Mouse (Mus musculus) lung, embryonic 14.5 days (tissue): Measurements from ENCODE around the gene Lime1. TPM values are rescaled to one million over a fixed set of nuclear protein-coding genes. Genes with fewer than 3 reads are reported as not detected.

Experiments
- ATAC-seq: fragments of 200-750 bp; cut with Nextera tagmentation; 2 replicates; pipeline ENCODE4 v1.8.0; 2017; ENCODE audit warnings: mild to moderate bottlenecking, moderate TSS enrichment, moderate library complexity; ENCODE audit not compliant: insufficient read depth
- DNase-seq: peaks from one replicate; pipeline ENCODE4 v3.0.0-alpha.2; 2015
- H3K27ac ChIP-seq: fragments of 300-500 bp; sonication (generic); 2 replicates; pipeline ENCODE4 v1.5.1; 2014; ENCODE audit warnings: low read depth, mild to moderate bottlenecking, moderate library complexity
- H3K27me3 ChIP-seq: fragments of 300-500 bp; sonication (generic); 2 replicates; pipeline ENCODE4 v1.6.1; 2014; ENCODE audit warnings: low read length, control low read depth; ENCODE audit not compliant: insufficient read depth
- H3K36me3 ChIP-seq: fragments of 300-500 bp; sonication (generic); 2 replicates; pipeline ENCODE4 v1.6.1; 2014; ENCODE audit warnings: control low read depth; ENCODE audit not compliant: insufficient read depth
- H3K4me1 ChIP-seq: fragments of 300-500 bp; sonication (generic); 2 replicates; pipeline ENCODE4 v1.6.1; 2014; ENCODE audit warnings: antibody characterized with exemption, control low read depth; ENCODE audit not compliant: insufficient read depth
- H3K4me2 ChIP-seq: fragments of 300-500 bp; sonication (generic); 2 replicates; pipeline ENCODE4 v1.6.1; 2014; ENCODE audit warnings: mild to moderate bottlenecking
- H3K4me3 ChIP-seq: fragments of 300-500 bp; sonication (generic); 2 replicates; pipeline ENCODE4 v1.5.1; 2014; ENCODE audit warnings: low read depth, low read length
- H3K9ac ChIP-seq: fragments of 300-500 bp; sonication (generic); 2 replicates; pipeline ENCODE4 v1.6.1; 2014
- H3K9me3 ChIP-seq: fragments of 300-500 bp; sonication (generic); 2 replicates; pipeline ENCODE4 v1.6.1; 2016; ENCODE audit warnings: low read depth, low read length, control low read depth
- CTCF ChIP-seq: IDR thresholded peaks from 2 replicates; pipeline ENCODE4 v1.5.1; 2016; ENCODE audit warnings: antibody characterized with exemption, low read depth
- WGBS: fragments of 180-500 bp; shearing (Covaris S2); extraction: QIAGEN DNeasy Blood & Tissue Kit; methylation state at CpG from one replicate; pipeline ENCODE4 v1.1.7; 2014; 5-methylcytosine and 5-hydroxymethylcytosine counted together
- polyA plus RNA-seq: library from polyadenylated mRNA; unstranded; fragments of >200 nt; fragmentation: Nextera tagmentation; extraction: Ambion mirVana; gene quantifications from 2 replicates; pipeline ENCODE4 v1.2.1, GENCODE M21; 2014

Gene Lime1
- polyA plus RNA-seq, 1 experiment from 2014 or later, result 26.6 TPM

DNA sequence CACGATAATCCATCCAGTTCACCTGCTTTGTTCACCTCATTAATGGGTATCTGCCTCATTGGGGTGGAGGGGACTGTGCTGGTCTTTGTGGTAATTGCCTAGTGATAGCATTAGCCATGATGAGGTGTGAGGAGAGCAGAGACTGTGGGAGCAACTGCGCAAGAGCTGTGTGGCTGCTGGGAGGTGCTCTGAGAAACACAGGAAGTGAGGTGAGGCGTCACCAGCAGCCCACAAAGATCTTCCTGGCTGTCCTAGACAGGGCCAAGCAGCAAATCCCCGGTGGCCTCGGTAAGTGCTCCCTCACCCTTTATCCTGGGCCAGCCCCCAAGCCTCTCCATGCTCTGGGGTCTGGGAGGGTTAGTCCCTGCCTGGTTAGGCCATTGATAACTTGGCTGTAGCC lies 1.2 kb downstream of the Lime1 start:
- WGBS, result 85% methylated on average over 5 of the region's 5 CpGs
- no peak overlapping the region for H3K9ac ChIP-seq
- no peak overlapping the region for H3K4me3 ChIP-seq
- DNase-seq (no peak), ATAC-seq (no peak)
- no peak for TF ChIP-seq CTCF
- H3K36me3 ChIP-seq, result peaks cover 68% of the 10 kb centered on the region
- H3K27me3 ChIP-seq, result no peaks in the 10 kb centered on the region
- no peak overlapping the region for H3K4me2 ChIP-seq
- 0 out of 2 replicates have a peak, but pooled peaks cover 5% of the 10 kb centered on the region for H3K4me1 ChIP-seq
- no peaks in the 10 kb centered on the region for H3K9me3 ChIP-seq
- H3K27ac ChIP-seq, result no peak overlapping the region

DNA sequence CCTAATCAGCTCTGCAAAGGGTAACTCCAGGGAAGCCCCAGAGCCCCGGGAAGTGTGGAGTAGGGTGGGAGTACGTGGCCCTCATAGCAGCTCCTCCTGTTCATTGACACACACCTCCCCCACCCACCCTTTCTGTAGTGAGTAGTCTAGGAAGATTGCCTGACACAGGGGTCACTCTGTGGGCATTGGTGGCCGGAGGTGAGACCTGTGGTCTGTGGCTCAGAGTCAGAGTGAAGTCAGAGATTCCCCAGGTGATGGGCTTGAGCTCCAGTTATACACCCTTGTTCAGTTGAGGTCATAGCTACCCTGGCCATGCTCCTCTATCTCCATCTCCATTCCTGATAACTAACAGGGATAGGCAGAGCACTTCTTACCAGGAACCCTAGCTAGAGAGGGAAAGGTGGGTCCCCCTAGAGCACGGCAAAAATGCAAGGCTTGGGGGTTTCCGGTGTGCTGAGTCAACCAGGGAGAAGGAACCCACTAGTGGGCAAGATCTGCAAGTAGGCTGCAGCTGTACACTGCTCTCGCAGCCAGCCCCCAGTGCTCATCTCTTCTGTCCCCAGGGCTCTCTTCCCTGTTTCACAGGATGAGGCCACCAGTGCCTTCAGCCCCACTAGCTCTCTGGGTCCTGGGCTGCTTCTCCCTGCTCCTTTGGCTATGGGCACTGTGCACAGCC lies 1.9 kb downstream of the Lime1 start:
- no peak overlapping the region for H3K27ac ChIP-seq
- no peak for TF ChIP-seq CTCF
- H3K4me2 ChIP-seq, result no peak overlapping the region
- H3K4me1 ChIP-seq, result 0 out of 2 replicates have a peak, but pooled peaks cover 5% of the 10 kb centered on the region
- no peak overlapping the region for H3K9ac ChIP-seq
- peaks cover 75% of the 10 kb centered on the region for H3K36me3 ChIP-seq
- WGBS, result 83% methylated on average over 6 of the region's 6 CpGs
- no peaks in the 10 kb centered on the region for H3K9me3 ChIP-seq
- no peak for ATAC-seq
- DNase-seq, result no peak
- H3K27me3 ChIP-seq, result no peaks in the 10 kb centered on the region
- H3K4me3 ChIP-seq, result no peak overlapping the region

DNA sequence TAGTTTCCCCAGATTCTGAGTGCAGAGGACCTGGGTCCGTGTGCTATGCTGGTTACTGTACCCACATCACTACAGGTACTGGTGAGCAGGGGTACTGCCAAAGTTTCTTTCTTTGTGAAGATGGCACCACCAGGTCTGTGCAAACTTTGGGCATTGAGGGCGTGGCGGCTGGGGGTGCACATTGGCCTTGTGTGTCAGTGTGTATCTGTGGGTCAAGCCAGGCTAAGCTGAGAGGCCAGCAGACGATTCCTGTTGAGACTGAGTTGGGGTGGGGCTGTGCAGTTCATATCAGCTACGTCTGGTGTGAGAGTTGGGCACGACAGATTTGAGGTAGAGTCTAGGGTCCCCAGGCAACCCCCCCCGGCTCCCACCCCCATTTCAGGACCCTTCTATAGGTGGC lies 4.6 kb downstream of the Lime1 start:
- Histone ChIP-seq H3K27ac (peak overlapping the region; percentile 80), H3K9ac (no peak overlapping the region), H3K9me3 (no peaks in the 10 kb centered on the region), H3K4me1 (0 out of 2 replicates have a peak, but pooled peaks cover 5% of the 10 kb centered on the region), H3K4me3 (no peak overlapping the region), H3K36me3 (peaks cover 70% of the 10 kb centered on the region), H3K4me2 (no peak overlapping the region), H3K27me3 (no peaks in the 10 kb centered on the region)
- DNase-seq (no peak), ATAC-seq (0 out of 2 replicates have a peak, but pooled peaks have one; percentile 15)
- TF ChIP-seq CTCF, result no peak
- WGBS, result 60% methylated on average over 7 of the region's 7 CpGs

DNA sequence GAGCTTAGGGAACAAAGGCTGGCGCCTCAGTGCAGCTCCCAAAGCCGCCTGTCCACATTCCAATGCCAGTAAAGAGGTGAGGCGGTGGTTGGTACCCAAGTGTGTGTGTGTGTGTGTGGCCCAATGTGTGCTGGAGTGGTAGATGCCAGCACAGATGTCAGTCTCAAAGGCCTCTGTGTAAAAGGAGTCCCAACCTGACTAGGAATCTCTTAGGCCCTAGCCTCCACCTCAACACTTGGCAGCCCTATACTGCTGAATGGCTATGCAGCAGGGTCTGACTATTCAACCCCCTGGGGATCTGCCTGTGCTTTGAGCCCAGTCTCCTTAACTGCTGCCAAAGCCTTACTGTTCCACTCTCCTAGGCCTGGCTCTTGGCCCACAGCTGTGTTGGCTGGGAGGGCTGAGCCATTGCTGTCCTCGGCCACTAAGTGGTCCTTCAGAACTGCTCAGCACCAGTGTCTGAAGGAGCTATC lies 5.1 kb downstream of the Lime1 start:
- 64% methylated on average over 4 of the region's 4 CpGs for WGBS
- Histone ChIP-seq H3K4me3 (no peak overlapping the region), H3K4me2 (no peak overlapping the region), H3K36me3 (peaks cover 65% of the 10 kb centered on the region), H3K9me3 (no peaks in the 10 kb centered on the region), H3K9ac (no peak overlapping the region), H3K27ac (peak overlapping the region; percentile 80), H3K4me1 (0 out of 2 replicates have a peak, but pooled peaks cover 5% of the 10 kb centered on the region), H3K27me3 (no peaks in the 10 kb centered on the region)
- DNase-seq (peak; percentile 69), ATAC-seq (peak; percentile 79)
- no peak for TF ChIP-seq CTCF

DNA sequence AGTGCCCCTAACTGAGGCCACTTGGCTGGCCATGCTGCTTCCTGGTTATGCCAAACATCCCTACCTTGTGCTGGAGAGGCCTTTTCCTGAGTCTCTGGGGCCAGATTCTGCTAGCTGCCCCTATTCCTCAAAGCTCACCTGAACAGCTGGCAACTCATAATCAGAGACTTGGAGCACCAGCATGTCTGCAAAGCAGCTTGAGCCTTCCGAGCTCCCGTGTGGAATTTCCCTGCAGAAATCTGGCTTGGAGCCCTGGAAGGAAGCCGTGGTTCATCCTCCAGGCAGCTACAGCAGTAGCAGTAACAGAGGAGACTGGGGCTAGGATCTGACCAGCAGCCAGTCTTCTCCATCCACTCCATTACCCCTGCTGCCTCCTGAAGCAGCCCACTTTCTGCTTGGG lies 6.0 kb downstream of the Lime1 start:
- Histone ChIP-seq H3K4me2 (no peak overlapping the region), H3K4me3 (no peak overlapping the region), H3K27ac (peak overlapping the region; percentile 80), H3K36me3 (peaks cover 62% of the 10 kb centered on the region), H3K9ac (no peak overlapping the region), H3K9me3 (no peaks in the 10 kb centered on the region), H3K4me1 (0 out of 2 replicates have a peak, but pooled peaks cover 5% of the 10 kb centered on the region), H3K27me3 (no peaks in the 10 kb centered on the region)
- DNase-seq, result no peak
- ATAC-seq, result no peak
- 50% methylated on average over 3 of the region's 3 CpGs for WGBS
- TF ChIP-seq CTCF, result no peak

DNA sequence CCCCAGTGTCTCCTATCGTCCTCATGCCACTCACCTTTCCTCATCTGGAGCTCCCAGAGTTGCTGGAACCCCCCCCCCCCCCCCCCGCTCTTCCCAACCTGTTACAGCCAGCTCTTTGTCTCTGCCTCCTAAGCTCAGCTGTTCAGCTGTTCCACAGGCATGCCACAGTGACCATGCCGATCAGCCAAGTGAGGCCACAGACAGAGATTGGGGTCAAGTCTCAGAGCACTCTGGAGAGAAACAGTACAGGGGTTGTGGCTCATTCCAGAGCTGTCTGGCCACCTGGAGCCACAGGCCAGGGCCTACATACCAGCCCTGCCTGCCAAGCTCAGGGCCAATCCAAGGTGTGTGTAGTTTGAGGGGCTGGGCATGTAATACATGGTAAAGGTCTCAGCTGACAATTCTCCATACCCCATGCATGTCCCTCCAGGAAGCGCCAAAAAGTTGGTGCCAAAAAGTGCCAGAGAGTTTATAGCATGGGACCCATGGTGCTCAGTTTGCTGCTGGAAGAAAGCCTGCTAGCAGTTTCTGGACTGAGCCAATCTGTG lies 6.9 kb downstream of the Lime1 start:
- Histone ChIP-seq H3K27ac (no peak overlapping the region), H3K36me3 (peaks cover 62% of the 10 kb centered on the region), H3K4me2 (no peak overlapping the region), H3K4me3 (no peak overlapping the region), H3K9ac (no peak overlapping the region), H3K9me3 (no peaks in the 10 kb centered on the region), H3K27me3 (no peaks in the 10 kb centered on the region), H3K4me1 (0 out of 2 replicates have a peak, but pooled peaks cover 5% of the 10 kb centered on the region)
- WGBS, result 66% methylated on average over 3 of the region's 4 CpGs
- ATAC-seq (no peak), DNase-seq (no peak)
- no peak for TF ChIP-seq CTCF

DNA sequence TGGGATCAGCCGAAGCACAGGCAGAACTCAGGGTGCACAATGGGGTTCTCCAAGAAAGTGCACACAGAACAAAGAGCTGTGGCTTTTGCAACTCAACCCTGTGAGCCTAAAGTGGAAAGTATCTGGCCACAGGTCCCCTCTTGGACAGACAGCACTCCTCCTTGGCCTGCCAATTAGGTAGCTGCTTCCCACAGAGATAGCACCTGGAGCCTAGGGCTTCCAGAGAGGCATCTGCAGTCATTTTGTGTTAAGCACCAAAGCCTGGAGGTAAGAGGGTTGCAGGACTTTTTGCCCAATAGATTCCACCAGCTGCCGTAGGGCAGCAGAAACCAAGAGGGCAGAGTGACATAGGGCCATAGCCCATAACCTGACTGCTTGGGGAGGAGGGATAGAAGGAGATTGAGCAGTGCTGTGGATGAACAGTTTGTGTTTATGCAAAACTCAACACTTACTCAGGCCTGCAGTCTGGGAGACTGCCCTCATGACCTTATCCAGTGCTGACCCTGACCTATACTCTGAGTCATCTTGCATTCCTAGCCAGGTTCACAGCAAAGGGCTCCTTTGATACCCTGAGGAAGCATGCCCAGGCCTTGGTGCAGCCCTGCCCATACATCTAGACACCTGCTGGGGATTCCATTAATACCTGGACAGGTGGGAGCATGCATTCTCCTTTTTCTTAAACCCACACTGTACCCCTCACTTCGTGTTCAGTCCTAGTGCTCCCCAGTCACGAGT lies 10.4 kb downstream of the Lime1 start:
- Histone ChIP-seq H3K36me3 (peaks cover 45% of the 10 kb centered on the region; the same call in 1 of the 2 replicates), H3K9ac (no peak overlapping the region), H3K9me3 (no peaks in the 10 kb centered on the region), H3K4me1 (no peaks in the 10 kb centered on the region), H3K4me2 (no peak overlapping the region), H3K4me3 (no peak overlapping the region), H3K27ac (no peak overlapping the region), H3K27me3 (no peaks in the 10 kb centered on the region)
- no peak for TF ChIP-seq CTCF
- no peak for ATAC-seq
- 75% methylated on average over 4 of the region's 4 CpGs for WGBS
- DNase-seq, result no peak
